Mouse (Mus musculus): Measurements from ENCODE around the gene Pnn.

GRCm38 (mm10) chr12:59060322-59060721, 6.4 kb upstream of the Pnn start:
- TF ChIP-seq CTCF (IDR thresholded peaks at IDR 0.05; ENCODE audit: low read depth, low read length) (no peak), POLR2A (IDR thresholded peaks at IDR 0.05; ENCODE audit: insufficient read depth, low read length) (no peak)

Data from ES-Bruce4 (cell line).